Mouse (Mus musculus) embryonic fibroblast, embryonic 13.5 days (primary cell): Measurements from ENCODE around the gene Iffo1. TPM values are rescaled to one million over a fixed set of nuclear protein-coding genes. Genes with fewer than 3 reads are reported as not detected.

ENCODE experiments used
- H3K27ac ChIP-seq: 2 replicates; pipeline ENCODE4 v1.5.1; 2012; ENCODE audit warnings: low read length, control low read depth, inconsistent platforms; ENCODE audit not compliant: insufficient read depth
- H3K4me1 ChIP-seq: 2 replicates; pipeline ENCODE4 v1.6.1; 2011; ENCODE audit warnings: low read length; ENCODE audit not compliant: control insufficient read depth, insufficient read depth
- H3K4me3 ChIP-seq: 2 replicates; pipeline ENCODE4 v1.5.1; 2011; ENCODE audit warnings: mild to moderate bottlenecking, control low read depth, low read length; ENCODE audit not compliant: insufficient read depth
- CTCF ChIP-seq: IDR thresholded peaks from 2 replicates; pipeline ENCODE4 v1.5.1; 2011; ENCODE audit warnings: mild to moderate bottlenecking, control low read depth, low read length, moderate library complexity, borderline replicate concordance; ENCODE audit not compliant: insufficient read depth
- POLR2A ChIP-seq: IDR thresholded peaks from 2 replicates; pipeline ENCODE4 v1.6.1; 2011; ENCODE audit warnings: low read depth, mild to moderate bottlenecking, control low read depth, low read length, moderate library complexity
- polyA plus RNA-seq: library from polyadenylated mRNA; stranded (reverse); fragments of >200 nt; gene quantifications from 2 replicates; pipeline ENCODE4 v1.2.4, GENCODE M21; 2011; ENCODE audit warnings: low read depth; ENCODE audit not compliant: missing spikeins, insufficient read length

Gene Iffo1
- polyA plus RNA-seq, 1 experiment, result 12.0 TPM

DNA sequence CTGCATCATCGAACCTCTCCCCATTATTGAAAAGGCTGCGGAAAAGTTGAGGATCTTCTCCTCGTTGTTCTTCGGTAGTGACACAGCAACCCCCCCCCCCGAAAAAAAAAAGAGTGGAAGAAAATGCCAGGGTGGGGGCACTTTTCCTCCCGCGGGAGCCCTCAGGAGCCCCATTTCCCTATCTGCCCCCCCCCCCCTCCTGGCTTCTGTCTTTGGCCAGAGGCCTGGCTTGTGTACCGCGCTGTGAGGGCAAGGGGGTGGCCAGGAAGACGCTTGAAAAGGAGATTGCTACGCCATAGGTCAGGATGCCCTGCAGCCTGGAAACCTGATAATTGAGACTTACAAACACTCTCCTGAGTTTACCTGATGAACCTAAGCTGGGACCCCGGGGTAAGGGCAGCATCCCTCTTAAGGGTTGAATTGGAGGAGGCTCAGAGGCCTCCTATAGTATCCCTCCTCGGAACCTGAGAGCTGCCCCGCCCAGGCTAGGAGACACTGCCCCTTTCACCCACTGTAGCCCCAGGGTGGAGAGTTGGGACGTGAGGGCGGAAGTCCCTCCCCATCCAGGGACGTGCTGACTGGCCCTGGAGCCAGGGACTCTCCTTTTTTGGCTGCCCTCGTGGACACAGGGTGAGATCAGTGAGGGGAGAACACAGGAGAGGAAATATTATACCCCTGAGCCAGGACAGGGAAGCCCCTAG lies 21.2 kb downstream of the Iffo1 start, which contains the start of gene Gapdh:
Gene Gapdh (minus strand): TSS at position 417 of the 701 bp plus-strand sequence.
- Histone ChIP-seq H3K4me3 (peak within 1 kb of the TSS; percentile 86), H3K27ac (peak within 1 kb of the TSS; percentile 96), H3K4me1 (peaks cover 10% of the 10 kb centered on the region; the same call in 1 of the 2 replicates)
- TF ChIP-seq POLR2A (peak; percentile 75), CTCF (no peak)

GRCm38 (mm10) chr6:125166861-125167650 lies 22.0 kb downstream of the Iffo1 start:
- Histone ChIP-seq H3K4me3 (peak overlapping the region; percentile 16), H3K4me1 (peaks cover 10% of the 10 kb centered on the region; the same call in 1 of the 2 replicates), H3K27ac (peak overlapping the region; percentile 79)
- no peak for TF ChIP-seq CTCF
- TF ChIP-seq POLR2A, result peak; percentile 10; the same call in 1 of the 2 replicates

DNA sequence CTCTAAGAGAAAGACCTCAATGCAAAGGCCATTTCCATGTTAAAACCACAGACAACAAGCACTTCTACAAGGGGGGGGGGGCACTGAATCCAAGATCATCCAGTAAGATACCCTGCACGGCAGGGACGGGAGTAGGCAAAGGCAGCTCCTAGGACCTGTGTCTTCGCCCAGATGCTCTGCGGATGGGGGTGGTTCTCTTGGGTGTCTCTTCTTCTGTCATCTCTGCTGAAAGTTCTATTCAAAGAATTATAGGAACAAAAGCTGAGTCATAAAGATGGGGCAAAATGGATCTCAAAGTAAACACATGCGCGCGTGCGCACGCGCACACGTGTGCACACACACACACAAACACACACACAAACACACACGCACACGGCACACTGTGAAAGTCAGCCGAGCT lies 23.0 kb downstream of the Iffo1 start:
- TF ChIP-seq CTCF (no peak), POLR2A (no peak)
- H3K4me1 ChIP-seq, result peaks cover 10% of the 10 kb centered on the region; the same call in 1 of the 2 replicates
- no peak overlapping the region for H3K27ac ChIP-seq

GRCm38 (mm10) chr6:125170194-125170593 lies 25.2 kb downstream of the Iffo1 start:
- Histone ChIP-seq H3K4me1 (peaks cover 10% of the 10 kb centered on the region; the same call in 1 of the 2 replicates), H3K4me3 (no peak overlapping the region), H3K27ac (no peak overlapping the region)
- TF ChIP-seq POLR2A, result no peak
- no peak for TF ChIP-seq CTCF

More for the DNA sequence above, 23.0 kb downstream of the Iffo1 start:
- no peak overlapping the region for H3K4me3 ChIP-seq

DNA sequence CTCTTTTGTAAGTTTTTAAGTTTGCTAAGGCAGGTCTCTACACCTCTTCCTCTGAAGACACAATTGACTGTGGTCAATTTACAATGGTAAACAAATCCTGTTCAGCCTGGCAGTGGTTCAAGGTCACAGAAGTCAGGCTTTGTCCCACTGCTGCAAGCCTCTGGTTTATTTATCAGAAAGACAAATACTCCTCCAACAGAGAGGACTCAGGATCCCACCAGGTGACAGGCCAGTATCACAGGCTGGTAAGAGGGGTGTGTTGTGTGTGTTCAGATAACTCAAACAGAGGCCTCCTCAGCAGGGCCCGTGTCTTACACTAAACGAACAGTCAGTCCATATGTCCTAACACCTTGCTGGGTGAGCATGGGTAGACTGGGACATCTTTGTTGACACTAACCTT lies 27.4 kb downstream of the Iffo1 start:
- TF ChIP-seq POLR2A (no peak), CTCF (no peak)
- Histone ChIP-seq H3K27ac (no peak overlapping the region), H3K4me3 (no peak overlapping the region), H3K4me1 (peaks cover 3% of the 10 kb centered on the region; the same call in 1 of the 2 replicates)

DNA sequence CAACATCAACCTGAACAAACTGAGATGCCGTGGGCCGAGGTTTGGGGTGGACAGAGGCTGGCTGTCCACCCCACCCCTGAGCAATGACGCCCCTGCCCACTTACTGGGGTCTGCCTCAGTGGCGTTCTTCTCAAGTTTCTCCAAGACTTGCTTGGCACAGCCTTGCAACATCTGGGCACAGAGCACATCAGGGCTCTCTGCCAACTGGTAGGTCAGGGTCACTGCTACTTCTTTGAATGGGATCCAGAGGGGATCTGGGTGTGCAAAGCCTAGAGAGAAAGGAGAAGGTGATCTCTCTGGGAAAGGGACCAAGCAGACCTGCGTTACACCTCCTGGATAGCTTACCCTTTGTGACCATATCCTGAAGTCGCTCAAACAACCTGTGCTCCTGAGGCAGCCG lies 28.2 kb downstream of the Iffo1 start:
- no peak for TF ChIP-seq POLR2A
- no peak for TF ChIP-seq CTCF

GRCm38 (mm10) chr6:125175469-125175868 lies 30.4 kb downstream of the Iffo1 start:
- TF ChIP-seq CTCF, result no peak
- no peak for TF ChIP-seq POLR2A
- no peak overlapping the region for H3K27ac ChIP-seq
- H3K4me3 ChIP-seq, result no peak overlapping the region
- no peaks in the 10 kb centered on the region for H3K4me1 ChIP-seq

More for the DNA sequence above, 28.2 kb downstream of the Iffo1 start:
- H3K4me3 ChIP-seq, result no peak overlapping the region
- H3K27ac ChIP-seq, result no peak overlapping the region
- H3K4me1 ChIP-seq, result no peaks in the 10 kb centered on the region

DNA sequence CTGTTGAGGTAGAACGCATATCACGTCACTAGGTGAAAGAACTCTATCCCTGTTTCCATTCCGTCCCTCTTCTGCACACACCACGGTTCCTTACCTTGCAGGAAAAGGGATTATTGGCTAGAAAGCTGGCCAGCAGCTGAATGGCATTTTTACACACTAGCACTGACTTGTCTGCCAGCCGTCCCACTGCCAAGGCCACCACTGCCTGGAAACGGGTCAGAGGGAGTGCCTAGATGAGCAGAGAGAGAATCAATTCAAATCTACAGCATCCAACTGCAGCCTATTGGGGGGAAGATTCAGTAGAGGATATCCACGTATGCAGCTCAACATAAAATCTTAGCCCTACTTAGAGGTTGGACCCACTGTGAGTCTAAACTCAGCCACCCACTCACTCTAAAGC lies 34.6 kb downstream of the Iffo1 start:
- no peak overlapping the region for H3K27ac ChIP-seq
- H3K4me1 ChIP-seq, result no peaks in the 10 kb centered on the region
- TF ChIP-seq CTCF (no peak), POLR2A (no peak)
- no peak overlapping the region for H3K4me3 ChIP-seq

DNA sequence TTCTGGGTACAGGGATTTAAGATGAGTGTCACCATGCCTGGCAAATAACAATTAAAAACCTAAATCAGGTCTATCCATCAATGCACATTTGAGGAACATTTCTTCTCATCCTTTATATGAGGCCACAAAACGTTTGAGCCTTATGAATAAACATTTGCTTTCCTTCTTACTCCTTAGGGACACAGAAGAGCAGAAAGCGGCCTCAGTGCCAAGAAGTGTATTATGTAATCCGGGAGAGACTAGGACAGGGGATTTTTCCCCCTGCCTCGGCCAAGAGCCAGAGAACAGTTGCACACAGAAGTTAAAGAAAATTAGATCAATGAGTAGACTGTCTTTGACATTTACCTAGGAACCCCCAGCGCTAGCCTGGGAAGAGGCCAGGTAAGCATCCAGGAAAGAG lies 37.1 kb downstream of the Iffo1 start:
- H3K4me3 ChIP-seq, result no peak overlapping the region
- H3K4me1 ChIP-seq, result no peaks in the 10 kb centered on the region
- H3K27ac ChIP-seq, result no peak overlapping the region
- TF ChIP-seq POLR2A (no peak), CTCF (no peak)

DNA sequence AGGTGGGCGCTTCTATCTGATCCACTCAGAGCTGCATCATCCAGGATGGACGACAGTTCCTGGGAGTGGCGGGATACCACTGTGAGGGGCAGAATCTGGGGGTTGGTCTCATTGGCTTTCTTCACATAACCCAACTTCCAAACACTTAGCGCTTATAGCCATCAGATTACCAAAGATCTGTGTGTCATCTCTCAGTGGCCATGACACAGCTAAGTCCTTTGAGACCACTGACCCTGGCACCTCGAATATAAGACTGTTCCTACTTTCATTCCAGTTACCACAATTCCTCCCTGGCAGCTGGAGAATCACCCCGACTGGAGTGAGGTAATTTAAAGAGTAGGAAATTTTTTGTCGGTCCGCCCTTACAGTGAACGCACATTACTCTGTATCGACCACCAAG lies 41.2 kb downstream of the Iffo1 start:
- H3K4me1 ChIP-seq, result no peaks in the 10 kb centered on the region
- no peak overlapping the region for H3K27ac ChIP-seq
- no peak for TF ChIP-seq CTCF
- no peak for TF ChIP-seq POLR2A
- H3K4me3 ChIP-seq, result no peak overlapping the region

GRCm38 (mm10) chr6:125190816-125191215 lies 45.8 kb downstream of the Iffo1 start:
- no peaks in the 10 kb centered on the region for H3K4me1 ChIP-seq
- TF ChIP-seq CTCF (no peak), POLR2A (no peak)
- peak overlapping the region; percentile 84 for H3K4me3 ChIP-seq
- H3K27ac ChIP-seq, result no peak overlapping the region
